Mouse (Mus musculus) 3134 (cell line): ENCODE results near the gene Snx22.

Source experiments
- DNase-seq: peaks from one replicate; pipeline ENCODE4 v3.0.0-alpha.2; 2011; ENCODE audit warnings: low spot score; ENCODE audit not compliant: insufficient read length; ENCODE audit errors: extremely low read depth

Gene Snx22

GRCm38 (mm10) chr9:66070151-66070550, 632 bp upstream of the Snx22 start:
- no peak for DNase-seq

GRCm38 (mm10) chr9:66068971-66069391, 538 bp downstream of the Snx22 start:
- no peak for DNase-seq

- DNase-seq = no peak
These were observed 1.5 kb downstream of the Snx22 start for GRCm38 (mm10) chr9:66068056-66068455.

GRCm38 (mm10) chr9:66067542-66067941, 2.0 kb downstream of the Snx22 start:
- DNase-seq = no peak

- DNase-seq = no peak
These were observed 2.7 kb downstream of the Snx22 start for GRCm38 (mm10) chr9:66066791-66067190.

- DNase-seq = no peak
These were observed 5.2 kb downstream of the Snx22 start for GRCm38 (mm10) chr9:66064316-66064715.

- no peak for DNase-seq
These were observed 6.1 kb downstream of the Snx22 start for GRCm38 (mm10) chr9:66063446-66063845.

GRCm38 (mm10) chr9:66061656-66062055, 7.9 kb downstream of the Snx22 start:
- no peak for DNase-seq

- no peak for DNase-seq
These were observed 8.5 kb downstream of the Snx22 start for GRCm38 (mm10) chr9:66060986-66061385.

- no peak for DNase-seq
These were observed 9.2 kb downstream of the Snx22 start for GRCm38 (mm10) chr9:66060308-66060647.

- peak; percentile 98 for DNase-seq
These were observed 9.8 kb downstream of the Snx22 start, which contains the start of gene Ppib for GRCm38 (mm10) chr9:66059583-66060307. Ppib (plus strand) TSS chr9:66060222.

- no peak for DNase-seq
These were observed 15.9 kb downstream of the Snx22 start for GRCm38 (mm10) chr9:66053620-66054019.

- DNase-seq = no peak
These were observed 16.8 kb downstream of the Snx22 start for GRCm38 (mm10) chr9:66052731-66053130.

- DNase-seq = no peak
These were observed 18.0 kb downstream of the Snx22 start for GRCm38 (mm10) chr9:66051493-66051892.

GRCm38 (mm10) chr9:66049931-66050601, 19.5 kb downstream of the Snx22 start:
- DNase-seq = no peak

- DNase-seq = no peak
These were observed 26.3 kb downstream of the Snx22 start for GRCm38 (mm10) chr9:66043241-66043640.

- DNase-seq = no peak
These were observed 27.2 kb downstream of the Snx22 start for GRCm38 (mm10) chr9:66042331-66042730.

GRCm38 (mm10) chr9:66040801-66041200, 28.7 kb downstream of the Snx22 start:
- no peak for DNase-seq

- no peak for DNase-seq
These were observed 30.2 kb downstream of the Snx22 start for GRCm38 (mm10) chr9:66039290-66039689.

GRCm38 (mm10) chr9:66038581-66038980, 30.9 kb downstream of the Snx22 start:
- no peak for DNase-seq

- DNase-seq = no peak
These were observed 31.4 kb downstream of the Snx22 start for GRCm38 (mm10) chr9:66038082-66038481.

GRCm38 (mm10) chr9:66020601-66021000, 48.9 kb downstream of the Snx22 start:
- no peak for DNase-seq
